Mouse (Mus musculus): ENCODE data around the gene Hint2.

Gene Hint2

GRCm38 (mm10) chr4:43604751-43605685 is 51.2 kb downstream of the Hint2 start:
- no peak for DNase-seq (ENCODE audit: low spot score in 2 of 2)
